Mouse (Mus musculus) heart, embryonic 11.5 days (tissue): Measurements from ENCODE around the gene Usp2. TPM values are rescaled to one million over a fixed set of nuclear protein-coding genes. Genes with fewer than 3 reads are reported as not detected.
A peak's percentile ranks its signal among the peaks of the same experiment; 100 is the strongest.

Experiments
- ATAC-seq: fragments of 200-750 bp; cut with Nextera tagmentation; replicated peaks from 2 replicates; pipeline ENCODE4 v1.8.0; 2017; ENCODE audit warnings: moderate library complexity; ENCODE audit not compliant: insufficient number of reproducible peaks, low FRiP score, low TSS enrichment
- H3K27ac ChIP-seq: fragments of 300-500 bp; sonication (generic); 2 replicates; pipeline ENCODE4 v1.5.1; 2014; ENCODE audit warnings: mild to moderate bottlenecking, low read depth, low read length
- H3K27me3 ChIP-seq: fragments of 300-500 bp; sonication (generic); 2 replicates; pipeline ENCODE4 v1.6.1; 2014; ENCODE audit warnings: mild to moderate bottlenecking, low read length, mixed read lengths; ENCODE audit not compliant: control insufficient read depth, insufficient read depth
- H3K36me3 ChIP-seq: fragments of 300-500 bp; sonication (generic); 2 replicates; pipeline ENCODE4 v1.6.1; 2014; ENCODE audit warnings: mild to moderate bottlenecking, low read length, moderate library complexity, mixed read lengths; ENCODE audit not compliant: control insufficient read depth, insufficient read depth
- H3K4me1 ChIP-seq: fragments of 300-500 bp; sonication (generic); 2 replicates; pipeline ENCODE4 v1.6.1; 2014; ENCODE audit warnings: low read length; ENCODE audit not compliant: control insufficient read depth, insufficient read depth
- H3K4me2 ChIP-seq: fragments of 300-500 bp; sonication (generic); 2 replicates; pipeline ENCODE4 v1.6.1; 2014; ENCODE audit warnings: mild to moderate bottlenecking, moderate library complexity
- H3K4me3 ChIP-seq: fragments of 300-500 bp; sonication (generic); 2 replicates; pipeline ENCODE4 v1.5.1; 2014; ENCODE audit warnings: low read depth, low read length
- H3K9ac ChIP-seq: fragments of 300-500 bp; sonication (generic); 2 replicates; pipeline ENCODE4 v1.6.1; 2014; ENCODE audit warnings: mild to moderate bottlenecking, low read depth, low read length, moderate library complexity
- H3K9me3 ChIP-seq: fragments of 300-500 bp; sonication (generic); replicated peaks from 2 replicates; pipeline ENCODE4 v1.6.1; 2016; ENCODE audit warnings: low read length; ENCODE audit not compliant: control insufficient read depth
- WGBS: fragments of 180-500 bp; shearing (Covaris S2); extraction: QIAGEN DNeasy Blood & Tissue Kit; methylation state at CpG from one replicate; pipeline ENCODE4 v1.1.7; 2014; ENCODE audit not compliant: insufficient replicate concordance; 5-methylcytosine and 5-hydroxymethylcytosine counted together
- polyA plus RNA-seq: library from polyadenylated mRNA; unstranded; fragments of >200 nt; fragmentation: Nextera tagmentation; extraction: Ambion mirVana; gene quantifications from 2 replicates; pipeline ENCODE4 v1.2.1, GENCODE M21; 2014

The Usp2 gene
- polyA plus RNA-seq, result 51.3 and 53.8 TPM in 2 replicates

DNA sequence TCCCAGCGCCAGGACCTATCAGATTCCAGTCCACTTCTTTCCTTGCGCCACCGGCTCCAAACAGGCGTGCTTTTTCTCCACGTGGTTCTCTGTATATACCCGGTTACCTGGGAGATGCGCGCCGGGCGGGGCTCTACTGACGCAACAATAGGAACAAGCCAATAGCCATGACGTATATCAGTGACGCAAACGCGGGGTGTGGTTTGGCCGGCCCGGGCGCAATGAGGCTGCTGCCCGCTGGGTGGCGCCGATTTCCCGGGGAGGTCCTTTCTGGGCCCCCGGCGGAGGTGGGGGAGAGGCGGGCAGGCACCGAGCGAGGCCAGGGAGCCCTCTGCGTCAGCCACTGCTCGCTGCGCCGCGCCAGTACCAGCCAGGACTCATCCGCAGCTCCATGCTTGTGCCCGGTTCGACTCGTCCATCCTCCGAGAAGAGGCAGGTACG lies at the start of gene Usp2:
Gene Usp2, plus strand, starts transcription at position 237 of the 441 bp plus-strand sequence.
- under 1% methylated on average over 36 of the region's 38 CpGs for WGBS
- Histone ChIP-seq H3K9ac (peak within 1 kb of the TSS; percentile 81), H3K4me2 (peak within 1 kb of the TSS; percentile 97), H3K27ac (peak within 1 kb of the TSS; percentile 46; the same call in 1 of the 2 replicates), H3K4me3 (peak within 1 kb of the TSS; percentile 66), H3K36me3 (no peaks in the 10 kb centered on the region), H3K9me3 (no peaks in the 10 kb centered on the region), H3K27me3 (no peaks in the 10 kb centered on the region), H3K4me1 (peaks cover 27% of the 10 kb centered on the region)
- peak; percentile 92 for ATAC-seq

DNA sequence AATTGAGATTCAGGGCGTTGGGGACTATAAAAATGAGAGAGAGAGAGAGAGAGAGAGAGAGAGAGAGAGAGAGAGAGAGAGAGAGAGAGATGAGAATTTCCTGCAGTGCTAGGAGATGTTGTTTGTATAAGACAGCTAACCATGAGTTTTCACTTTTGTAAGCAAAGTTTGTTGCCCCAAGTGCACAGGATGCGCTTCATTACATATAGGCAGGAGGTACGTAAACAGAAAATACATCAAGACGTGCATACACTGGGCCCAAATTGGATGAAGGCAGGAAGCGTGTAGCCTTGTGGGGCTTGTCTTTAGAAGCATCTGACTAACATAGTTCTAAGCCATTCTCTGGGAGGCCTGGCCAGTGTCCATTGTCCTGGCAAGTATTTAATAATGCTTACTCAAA lies 49.0 kb upstream of the Usp2 start:
- no peak overlapping the region for H3K4me2 ChIP-seq
- H3K4me3 ChIP-seq, result no peak overlapping the region
- H3K36me3 ChIP-seq, result no peaks in the 10 kb centered on the region
- 77% methylated on average over 5 of the region's 5 CpGs for WGBS
- no peaks in the 10 kb centered on the region for H3K27me3 ChIP-seq
- no peak for ATAC-seq
- no peak overlapping the region for H3K27ac ChIP-seq
- no peaks in the 10 kb centered on the region for H3K9me3 ChIP-seq
- H3K4me1 ChIP-seq, result no peaks in the 10 kb centered on the region
- H3K9ac ChIP-seq, result no peak overlapping the region

DNA sequence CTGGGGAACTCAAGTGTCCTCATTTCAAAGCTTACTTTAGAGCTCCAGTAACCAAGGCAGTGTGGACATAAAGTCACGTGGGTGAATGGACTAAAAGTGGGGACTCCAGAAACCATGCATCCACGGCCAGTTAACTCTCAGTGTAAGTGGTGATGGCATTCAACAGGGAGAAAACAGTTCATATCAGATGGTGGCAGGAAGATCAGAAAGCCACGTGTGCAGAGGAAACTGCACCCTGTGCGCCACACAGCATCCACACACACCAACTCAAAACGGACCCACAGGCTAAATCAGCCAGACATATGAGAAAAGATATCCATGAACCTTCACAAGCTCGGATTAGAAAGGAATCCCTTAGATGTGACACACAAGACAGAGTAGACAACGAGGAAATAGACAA lies 46.8 kb upstream of the Usp2 start:
- no peaks in the 10 kb centered on the region for H3K9me3 ChIP-seq
- H3K27me3 ChIP-seq, result no peaks in the 10 kb centered on the region
- no peak overlapping the region for H3K4me3 ChIP-seq
- H3K27ac ChIP-seq, result no peak overlapping the region
- 67% methylated on average over 7 of the region's 7 CpGs for WGBS
- H3K4me1 ChIP-seq, result no peaks in the 10 kb centered on the region
- H3K36me3 ChIP-seq, result no peaks in the 10 kb centered on the region
- no peak for ATAC-seq
- no peak overlapping the region for H3K4me2 ChIP-seq
- H3K9ac ChIP-seq, result no peak overlapping the region

DNA sequence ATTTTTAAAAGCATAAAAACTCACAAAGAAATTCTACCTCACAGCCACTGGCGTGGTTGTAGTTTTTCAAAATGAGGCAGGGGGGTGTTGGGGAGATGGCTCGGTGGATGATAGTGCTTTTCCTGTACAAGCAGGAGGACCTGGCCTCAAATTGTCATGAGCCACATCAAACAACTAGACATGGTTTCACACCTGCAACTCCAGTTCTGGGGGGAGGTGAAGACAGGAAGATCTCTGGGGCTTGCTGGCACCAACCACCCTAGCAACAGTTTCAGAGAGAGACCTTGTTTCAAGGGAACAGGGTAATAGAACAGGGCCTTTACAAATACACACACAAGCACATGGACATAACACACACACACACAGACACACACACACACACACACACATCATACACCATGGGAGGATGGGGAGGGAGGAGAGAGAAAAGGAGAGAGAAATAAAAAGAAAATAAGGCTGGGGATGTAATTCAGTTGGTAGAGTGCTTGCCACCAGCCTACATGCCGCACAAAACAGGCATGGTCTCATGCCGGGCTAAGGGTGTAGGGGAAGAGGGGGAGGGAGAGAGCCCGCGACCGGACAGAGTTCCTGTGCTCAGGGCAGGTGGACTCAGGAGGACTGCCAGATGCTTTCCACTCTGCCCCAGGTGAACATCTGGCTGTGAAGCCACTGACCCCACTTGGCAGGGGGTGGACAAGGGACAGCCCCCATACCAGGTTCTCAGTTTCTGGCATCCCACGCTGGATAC lies 44.5 kb upstream of the Usp2 start:
- H3K4me3 ChIP-seq, result no peak overlapping the region
- no peak for ATAC-seq
- no peaks in the 10 kb centered on the region for H3K36me3 ChIP-seq
- 69% methylated on average over 8 of the region's 8 CpGs for WGBS
- no peaks in the 10 kb centered on the region for H3K4me1 ChIP-seq
- H3K27me3 ChIP-seq, result no peaks in the 10 kb centered on the region
- no peaks in the 10 kb centered on the region for H3K9me3 ChIP-seq
- H3K27ac ChIP-seq, result no peak overlapping the region
- H3K4me2 ChIP-seq, result no peak overlapping the region
- H3K9ac ChIP-seq, result no peak overlapping the region

DNA sequence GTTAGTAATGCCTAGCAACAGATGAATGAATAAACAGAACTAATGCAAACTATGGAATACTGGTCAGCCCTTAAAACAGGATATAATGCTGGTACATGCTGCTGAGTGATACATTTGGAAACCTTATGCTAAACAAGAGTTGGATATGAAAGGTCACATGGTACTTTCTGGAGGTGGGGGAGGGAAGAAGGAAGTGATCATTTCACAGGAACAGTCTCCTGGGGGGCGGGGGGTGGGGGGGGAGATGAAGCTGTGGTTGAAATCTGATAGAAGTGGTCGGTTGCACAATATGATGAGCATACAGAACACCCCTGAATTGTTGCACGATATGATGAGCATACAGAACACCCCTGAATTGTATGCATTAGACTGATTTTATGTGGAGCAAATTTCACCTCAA lies 42.7 kb upstream of the Usp2 start:
- ATAC-seq, result no peak
- H3K9ac ChIP-seq, result no peak overlapping the region
- no peak overlapping the region for H3K27ac ChIP-seq
- no peaks in the 10 kb centered on the region for H3K36me3 ChIP-seq
- no peak overlapping the region for H3K4me2 ChIP-seq
- no peaks in the 10 kb centered on the region for H3K27me3 ChIP-seq
- H3K4me3 ChIP-seq, result no peak overlapping the region
- H3K9me3 ChIP-seq, result no peaks in the 10 kb centered on the region
- H3K4me1 ChIP-seq, result no peaks in the 10 kb centered on the region
- 66% methylated on average over 3 of the region's 3 CpGs for WGBS

DNA sequence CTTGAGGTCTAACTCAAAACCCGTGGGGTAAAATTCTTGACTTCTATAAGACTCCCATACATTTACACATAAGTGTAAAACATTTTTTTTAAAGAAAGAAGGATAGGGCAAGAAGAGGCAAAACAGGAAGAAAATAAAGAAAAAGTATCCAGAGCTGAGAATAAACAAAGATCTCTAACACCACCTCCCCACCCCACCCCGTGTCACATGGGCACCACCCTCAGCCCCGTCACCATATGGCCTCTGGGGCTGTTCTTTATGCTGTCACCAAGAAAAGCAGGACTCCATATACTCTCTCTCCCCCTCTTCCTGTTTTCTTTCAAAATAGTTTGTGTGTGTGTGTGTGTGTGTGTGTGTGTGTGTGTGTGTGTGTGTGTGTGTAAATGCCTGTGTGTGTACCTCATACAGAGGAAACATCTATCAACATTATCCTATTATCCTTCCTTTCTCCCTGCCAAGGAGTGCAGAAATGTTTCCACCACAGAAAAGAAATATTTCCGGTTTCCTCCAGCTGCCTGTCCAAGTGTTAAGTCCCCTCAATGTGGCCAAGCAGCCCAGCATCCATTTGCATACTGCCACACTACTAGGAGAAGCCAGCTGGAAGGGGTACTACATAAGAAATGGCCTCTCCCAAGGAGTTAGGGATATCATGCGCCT lies 37.1 kb upstream of the Usp2 start:
- no peaks in the 10 kb centered on the region for H3K27me3 ChIP-seq
- no peaks in the 10 kb centered on the region for H3K9me3 ChIP-seq
- H3K9ac ChIP-seq, result no peak overlapping the region
- no peaks in the 10 kb centered on the region for H3K4me1 ChIP-seq
- WGBS, result 53% methylated on average over 5 of the region's 5 CpGs
- H3K4me3 ChIP-seq, result no peak overlapping the region
- no peaks in the 10 kb centered on the region for H3K36me3 ChIP-seq
- ATAC-seq, result peak; percentile 67; the same call in 1 of the 2 replicates
- H3K27ac ChIP-seq, result no peak overlapping the region
- no peak overlapping the region for H3K4me2 ChIP-seq

DNA sequence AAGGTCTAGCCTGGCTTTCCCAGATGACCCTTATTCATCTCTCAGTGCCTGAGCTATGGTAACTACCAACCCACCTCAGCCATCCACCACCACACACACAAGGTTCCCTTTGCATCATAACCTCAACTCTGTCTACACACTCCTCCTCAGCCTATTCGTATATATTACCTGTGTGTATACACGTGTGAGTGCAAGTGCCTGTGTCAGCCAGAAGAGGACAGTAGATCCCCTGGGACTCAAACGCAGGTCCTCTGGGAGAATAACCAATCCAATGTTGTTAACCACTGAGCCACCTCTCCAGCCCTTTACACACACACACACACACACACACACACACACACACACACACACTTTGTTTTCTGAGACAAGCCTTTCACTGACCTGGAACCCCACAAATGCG lies 36.2 kb upstream of the Usp2 start:
- H3K36me3 ChIP-seq, result no peaks in the 10 kb centered on the region
- no peak overlapping the region for H3K4me3 ChIP-seq
- no peak for ATAC-seq
- WGBS, result 88% methylated on average over 4 of the region's 4 CpGs
- H3K27ac ChIP-seq, result no peak overlapping the region
- H3K27me3 ChIP-seq, result no peaks in the 10 kb centered on the region
- H3K4me1 ChIP-seq, result no peaks in the 10 kb centered on the region
- H3K9me3 ChIP-seq, result no peaks in the 10 kb centered on the region
- H3K9ac ChIP-seq, result no peak overlapping the region
- H3K4me2 ChIP-seq, result no peak overlapping the region

DNA sequence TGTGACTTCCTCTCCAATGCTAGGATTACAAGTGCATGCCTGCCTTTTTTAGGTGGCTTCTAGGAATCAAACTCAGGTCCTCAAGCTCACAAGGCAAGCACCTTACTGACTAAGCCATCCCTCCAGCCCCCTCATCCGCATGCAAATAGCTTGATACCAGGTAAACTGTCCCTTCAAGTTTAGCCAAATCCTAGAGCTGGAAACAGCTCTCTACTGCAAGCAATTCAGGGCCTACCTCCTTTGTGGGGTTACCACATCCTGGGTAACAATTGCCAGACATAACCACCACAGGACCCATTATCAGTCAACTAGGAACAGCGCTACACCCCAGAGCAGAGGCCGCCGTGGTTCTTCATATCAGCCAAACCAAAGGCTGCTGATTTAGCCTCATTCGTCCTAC lies 35.7 kb upstream of the Usp2 start:
- no peak for ATAC-seq
- H3K27me3 ChIP-seq, result no peaks in the 10 kb centered on the region
- 60% methylated on average over 5 of the region's 5 CpGs for WGBS
- no peaks in the 10 kb centered on the region for H3K36me3 ChIP-seq
- no peak overlapping the region for H3K9ac ChIP-seq
- no peaks in the 10 kb centered on the region for H3K4me1 ChIP-seq
- no peak overlapping the region for H3K4me2 ChIP-seq
- H3K27ac ChIP-seq, result no peak overlapping the region
- H3K4me3 ChIP-seq, result no peak overlapping the region
- no peaks in the 10 kb centered on the region for H3K9me3 ChIP-seq
